Mouse (Mus musculus): ENCODE measurements at regions not wholly inside any gene's neighbourhood (a gene's known extent, or its start where the extent isn't known, plus 50 kb on each side); places are given as distances from the start of the nearest gene placed in this dataset.

DNA sequence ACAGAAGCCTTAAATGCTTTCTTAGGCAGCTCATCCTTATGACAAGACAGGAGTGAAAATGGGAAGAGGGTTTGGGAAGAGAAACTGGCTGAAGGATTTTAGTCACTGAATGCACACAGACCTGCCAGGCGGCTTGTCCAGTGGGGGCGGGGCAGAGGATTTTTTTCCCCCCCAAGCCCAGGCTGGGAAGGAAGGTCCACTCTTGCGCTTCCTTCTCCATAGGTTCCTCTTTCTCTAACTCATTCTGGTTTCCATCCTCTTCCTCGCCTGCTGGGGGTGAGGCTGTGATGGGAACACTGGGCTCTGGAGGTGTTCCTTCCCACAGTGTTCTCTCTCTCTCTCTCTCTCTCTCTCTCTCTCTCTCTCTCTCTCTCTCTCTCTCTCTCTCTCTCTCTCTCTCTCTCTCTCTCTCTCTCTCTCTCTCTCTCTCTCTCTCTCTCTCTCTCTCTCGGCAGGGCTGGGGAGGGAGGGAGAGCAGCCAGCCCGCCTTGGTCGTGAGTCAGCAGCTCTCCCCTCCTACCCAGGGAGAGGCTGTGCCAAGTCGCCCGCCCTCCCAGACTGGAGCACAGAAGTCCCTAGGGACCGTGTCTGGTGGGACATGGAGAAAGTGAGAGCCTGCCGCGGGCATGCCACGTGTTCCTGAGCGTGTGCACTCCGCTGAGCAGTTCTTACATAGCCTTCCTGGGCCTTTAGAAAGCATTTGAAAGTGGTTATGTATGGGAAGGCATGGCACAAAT lies 150.0 kb downstream of the Kcnrg start:
- TF ChIP-seq TBP (IDR thresholded peaks at IDR 0.05; ENCODE audit: low read depth, low read length) (no peak), MAFK (IDR thresholded peaks at IDR 0.05; ENCODE audit: borderline replicate concordance, low read depth, low read length) (no peak), RAD21 (IDR thresholded peaks at IDR 0.05; ENCODE audit: low read depth, low read length) (no peak), TCF12 (IDR thresholded peaks at IDR 0.05; ENCODE audit: low read depth, low read length) (no peak), ZMIZ1 (IDR thresholded peaks at IDR 0.05; ENCODE audit: low read depth, low read length) (no peak), NELFE (IDR thresholded peaks at IDR 0.05; ENCODE audit: low read depth, low read length) (no peak), ZNF384 (IDR thresholded peaks at IDR 0.05; ENCODE audit: low read depth, low read length) (no peak), CHD1 (IDR thresholded peaks at IDR 0.05; ENCODE audit: low read depth, low read length) (no peak), MYB (IDR thresholded peaks at IDR 0.05; ENCODE audit: low read depth, low read length) (no peak), TAL1 (IDR thresholded peaks at IDR 0.05; ENCODE audit: low read length) (no peak), JUND (IDR thresholded peaks at IDR 0.05; ENCODE audit: low read depth, low read length) (no peak), E2F4 (IDR thresholded peaks at IDR 0.05; ENCODE audit: borderline replicate concordance, low read depth, low read length) (no peak), POLR2AphosphoS5 (IDR thresholded peaks at IDR 0.05; ENCODE audit: borderline replicate concordance, low read depth, low read length) (no peak), USF2 (IDR thresholded peaks at IDR 0.05; ENCODE audit: borderline replicate concordance in 1 of 2, insufficient read depth in 1 of 2, low read depth in 1 of 2, low read length in 2 of 2) (no peak), POLR2AphosphoS2 (IDR thresholded peaks at IDR 0.05; ENCODE audit: low read length) (no peak), NRF1 (IDR thresholded peaks at IDR 0.05; ENCODE audit: insufficient read depth, low read depth, low read length, poor library complexity, severe bottlenecking) (no peak), KAT2A (conservative IDR thresholded peaks at IDR 0.05; ENCODE audit: low read depth, low read length) (no peak), ELF1 (IDR thresholded peaks at IDR 0.05; ENCODE audit: low read depth, low read length) (no peak), SMC3 (IDR thresholded peaks at IDR 0.05; ENCODE audit: low read depth, low read length) (no peak), ETS1 (IDR thresholded peaks at IDR 0.05; ENCODE audit: low read depth, low read length) (no peak)
- H3K36me3 ChIP-seq (ENCODE audit: control insufficient read depth in 1 of 2, insufficient read depth in 2 of 2, low read length in 2 of 2): no peaks in the 10 kb centered on the region
- DNase-seq (ENCODE audit: low read depth, low spot score): no peak
- H3K4me1 ChIP-seq (ENCODE audit: control insufficient read depth in 1 of 2, insufficient read depth in 2 of 2, low read length in 2 of 2): no peaks in the 10 kb centered on the region
- H3K79me2 ChIP-seq (ENCODE audit: control insufficient read depth, insufficient read depth, low read length, poor library complexity): no peaks in the 10 kb centered on the region
- H3K27ac ChIP-seq (ENCODE audit: control insufficient read depth, low read depth, low read length): no peak overlapping the region
- no peak overlapping the region for H3K4me3 ChIP-seq (ENCODE audit: control insufficient read depth in 1 of 2, insufficient read depth in 1 of 2, low read depth in 2 of 2, low read length in 2 of 2)
- no peak overlapping the region for H3K9ac ChIP-seq (ENCODE audit: control insufficient read depth, low read depth, low read length, poor library complexity, severe bottlenecking)
- no peaks in the 10 kb centered on the region for H3K27me3 ChIP-seq (ENCODE audit: control insufficient read depth in 1 of 2, insufficient read depth in 2 of 2, low read length in 2 of 2)
- H3K9me3 ChIP-seq (replicated peaks; ENCODE audit: insufficient read depth, low read length): no peaks in the 10 kb centered on the region

- Histone ChIP-seq H3K36me3 (ENCODE audit: control insufficient read depth in 1 of 2, insufficient read depth in 2 of 2, low read length in 2 of 2) (no peaks in the 10 kb centered on the region), H3K9me3 (replicated peaks; ENCODE audit: insufficient read depth, low read length) (no peaks in the 10 kb centered on the region), H3K27ac (ENCODE audit: control insufficient read depth, low read depth, low read length) (no peak overlapping the region), H3K9ac (ENCODE audit: control insufficient read depth, low read depth, low read length, poor library complexity, severe bottlenecking) (no peak overlapping the region), H3K27me3 (ENCODE audit: control insufficient read depth in 1 of 2, insufficient read depth in 2 of 2, low read length in 2 of 2) (no peaks in the 10 kb centered on the region), H3K79me2 (ENCODE audit: control insufficient read depth, insufficient read depth, low read length, poor library complexity) (no peaks in the 10 kb centered on the region), H3K4me3 (ENCODE audit: control insufficient read depth in 1 of 2, insufficient read depth in 1 of 2, low read depth in 2 of 2, low read length in 2 of 2) (no peak overlapping the region), H3K4me1 (ENCODE audit: control insufficient read depth in 1 of 2, insufficient read depth in 2 of 2, low read length in 2 of 2) (no peaks in the 10 kb centered on the region)
- TF ChIP-seq GABPA (IDR thresholded peaks at IDR 0.05; ENCODE audit: low read depth, low read length): no peak
- no peak for TF ChIP-seq HCFC1 (IDR thresholded peaks at IDR 0.05; ENCODE audit: low read depth, low read length)
- TF ChIP-seq POLR2A (IDR thresholded peaks at IDR 0.05; ENCODE audit: control insufficient read depth in 1 of 2, insufficient read depth in 1 of 2, low read depth in 1 of 2, low read length in 2 of 2, poor library complexity in 1 of 2): no peak
- TF ChIP-seq MAX (IDR thresholded peaks at IDR 0.05; ENCODE audit: low read length): no peak
- no peak for DNase-seq (ENCODE audit: low read depth, low spot score)
These were observed 150.5 kb downstream of the Kcnrg start for GRCm38 (mm10) chr14:61757823-61758175.

Data from MEL (cell line).